Mouse (Mus musculus): ENCODE results near the gene Wnk4. TPM values are rescaled to one million over a fixed set of nuclear protein-coding genes. Genes with fewer than 3 reads are reported as not detected.
A peak's percentile ranks its signal among the peaks of the same experiment; 100 is the strongest.
"Not testable (repeated sequence)": the region's sequence is repeated elsewhere in the genome, so short reads cannot be mapped to it uniquely, and the experiment has no call there.

The Wnk4 gene
- polyA plus RNA-seq, 1 experiment from 2014 or later: 7.6 TPM

DNA sequence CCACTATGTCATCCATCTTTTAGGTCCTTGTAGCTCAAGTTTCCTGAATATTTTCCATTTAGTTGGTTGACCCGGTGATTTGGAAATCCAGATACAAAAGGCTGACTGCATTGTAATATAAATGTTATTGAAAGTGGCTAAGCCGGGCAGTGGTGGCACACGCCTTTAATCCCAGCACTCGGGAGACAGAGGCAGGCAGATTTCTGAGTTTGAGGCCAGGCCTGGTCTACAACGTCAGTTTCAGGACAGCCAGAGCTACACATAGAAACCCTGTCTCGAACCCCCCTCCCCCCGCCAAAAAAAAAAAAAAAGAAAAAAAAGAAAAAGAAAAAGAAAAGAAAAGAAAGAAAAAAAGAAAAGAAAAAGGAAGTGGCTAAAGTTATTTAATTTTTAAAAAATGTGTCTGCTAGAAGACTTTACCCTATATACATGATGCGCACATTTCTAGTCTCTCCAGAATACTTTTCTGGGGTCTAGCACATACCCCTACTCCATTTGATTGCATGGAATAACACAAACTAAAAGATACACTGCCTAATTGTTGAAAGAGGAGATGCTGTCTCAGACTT lies 54.8 kb downstream of the Wnk4 start:
- no peak for DNase-seq (ENCODE audit: low spot score)
- Histone ChIP-seq H3K27me3 (ENCODE audit: control insufficient read depth, insufficient read depth, low read length) (no peaks in the 10 kb centered on the region), H3K9ac (ENCODE audit: low read length) (peak overlapping the region; percentile 88), H3K4me1 (replicated peaks; ENCODE audit: control insufficient read depth, insufficient read depth, low read length) (peaks cover 2% of the 10 kb centered on the region; the same call in 1 of the 2 replicates), H3K36me3 (ENCODE audit: control insufficient read depth, insufficient read depth, low read length) (peaks cover 4% of the 10 kb centered on the region; the same call in 1 of the 2 replicates), H3K27ac (ENCODE audit: low read depth, low read length) (no peak overlapping the region; the same call in 1 of the 2 replicates), H3K4me2 (ENCODE audit: low read depth, low read length, severe bottlenecking) (peak overlapping the region; percentile 60), H3K4me3 (ENCODE audit: low read depth, low read length) (peak overlapping the region; percentile 86), H3K9me3 (ENCODE audit: control insufficient read depth, low read length) (no peaks in the 10 kb centered on the region)
- 83% methylated on average over 8 of the region's 8 CpGs for WGBS
- no peak for ATAC-seq (replicated peaks; ENCODE audit: low FRiP score)

DNA sequence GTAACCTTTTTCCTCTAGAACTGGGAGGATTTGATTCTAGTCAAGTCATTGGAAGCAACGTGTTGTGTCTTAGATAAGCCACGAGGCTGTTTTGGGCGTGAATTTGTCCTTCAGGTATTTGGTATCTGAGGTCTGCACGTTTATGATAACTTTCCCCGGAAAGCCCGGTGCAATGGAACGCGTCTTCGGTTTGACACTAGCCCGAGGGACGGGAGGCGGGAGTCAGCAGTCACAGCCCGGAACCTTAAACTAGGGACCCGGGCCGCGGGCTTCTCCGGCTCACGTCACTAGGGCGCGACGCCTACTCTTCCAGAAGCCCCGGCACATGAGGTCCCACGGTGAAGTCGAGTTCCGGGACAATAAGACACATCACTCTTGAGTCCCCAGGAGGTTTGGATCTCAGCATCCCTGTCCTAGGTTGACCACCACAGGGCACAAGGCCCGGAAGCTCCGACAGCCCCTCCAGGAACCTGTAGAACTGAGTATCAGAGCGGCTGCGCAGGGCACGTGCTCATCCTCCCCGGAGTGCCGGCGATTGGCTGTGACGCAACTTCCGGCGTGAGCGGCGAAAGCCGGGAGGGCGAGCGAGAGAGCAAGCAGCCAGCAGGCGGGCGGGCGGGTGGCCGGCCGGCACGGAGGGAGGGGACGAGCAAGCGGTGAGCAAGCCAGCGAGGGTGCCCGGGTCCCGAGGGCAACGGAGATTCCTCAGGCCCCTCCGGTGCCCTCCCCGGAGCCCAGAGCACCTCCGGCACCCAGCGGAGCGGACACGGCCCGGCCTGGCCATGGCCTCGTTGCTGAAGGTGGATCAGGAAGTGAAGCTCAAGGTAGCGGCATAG lies 55.5 kb downstream of the Wnk4 start, which contains the start of gene Psme3:
Psme3 (plus strand) TSS at position 549 of the 836 bp plus-strand sequence.
- peaks cover 2% of the 10 kb centered on the region; the same call in 1 of the 2 replicates for H3K4me1 ChIP-seq (replicated peaks; ENCODE audit: control insufficient read depth, insufficient read depth, low read length)
- H3K27ac ChIP-seq (ENCODE audit: low read depth, low read length): peak within 1 kb of the TSS; percentile 65
- peak within 1 kb of the TSS; percentile 60 for H3K4me2 ChIP-seq (ENCODE audit: low read depth, low read length, severe bottlenecking)
- WGBS: under 1% methylated on average over 62 of the region's 62 CpGs
- no peaks in the 10 kb centered on the region for H3K27me3 ChIP-seq (ENCODE audit: control insufficient read depth, insufficient read depth, low read length)
- no peaks in the 10 kb centered on the region for H3K9me3 ChIP-seq (ENCODE audit: control insufficient read depth, low read length)
- ATAC-seq (replicated peaks; ENCODE audit: low FRiP score): peak; percentile 92
- peak within 1 kb of the TSS; percentile 88 for H3K9ac ChIP-seq (ENCODE audit: low read length)
- H3K36me3 ChIP-seq (ENCODE audit: control insufficient read depth, insufficient read depth, low read length): peaks cover 8% of the 10 kb centered on the region; the same call in 1 of the 2 replicates
- DNase-seq (ENCODE audit: low spot score): peak; percentile 95
- H3K4me3 ChIP-seq (ENCODE audit: low read depth, low read length): peak within 1 kb of the TSS; percentile 86

- Histone ChIP-seq H3K9me3 (ENCODE audit: control insufficient read depth, low read length) (no peaks in the 10 kb centered on the region), H3K4me3 (ENCODE audit: low read depth, low read length) (peak overlapping the region; percentile 86), H3K27ac (ENCODE audit: low read depth, low read length) (no peak overlapping the region; the same call in 1 of the 2 replicates), H3K4me1 (replicated peaks; ENCODE audit: control insufficient read depth, insufficient read depth, low read length) (peaks cover 2% of the 10 kb centered on the region; the same call in 1 of the 2 replicates), H3K9ac (ENCODE audit: low read length) (peak overlapping the region; percentile 88), H3K36me3 (ENCODE audit: control insufficient read depth, insufficient read depth, low read length) (peaks cover 10% of the 10 kb centered on the region; the same call in 1 of the 2 replicates), H3K4me2 (ENCODE audit: low read depth, low read length, severe bottlenecking) (peak overlapping the region; percentile 60), H3K27me3 (ENCODE audit: control insufficient read depth, insufficient read depth, low read length) (no peaks in the 10 kb centered on the region)
- WGBS: 0% methylated on average over 17 of the region's 17 CpGs
- peak; percentile 69 for ATAC-seq (replicated peaks; ENCODE audit: low FRiP score)
- peak; percentile 67 for DNase-seq (ENCODE audit: low spot score)
Observed at GRCm38 (mm10) chr11:101316501-101316917, 56.1 kb downstream of the Wnk4 start.

DNA sequence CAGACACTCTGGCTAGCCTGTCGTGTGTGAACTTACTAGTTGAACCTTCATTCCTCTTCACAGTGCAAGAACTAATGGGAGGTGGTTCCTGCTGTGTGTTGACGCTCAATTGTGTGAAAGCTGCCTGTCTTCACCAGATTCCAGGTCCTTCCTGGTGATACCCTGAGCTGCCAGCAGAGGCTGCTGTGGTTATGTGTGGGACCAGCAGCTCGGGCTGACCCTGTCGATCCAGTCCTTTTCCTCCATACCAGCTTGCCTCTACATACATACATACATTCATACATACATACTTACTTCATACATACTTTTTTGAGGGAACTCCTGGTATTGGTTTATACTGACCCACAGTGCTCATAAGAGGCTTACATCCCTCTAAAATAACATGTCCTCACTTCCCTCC lies 63.2 kb downstream of the Wnk4 start:
- no peaks in the 10 kb centered on the region for H3K27me3 ChIP-seq (ENCODE audit: control insufficient read depth, insufficient read depth, low read length)
- DNase-seq (ENCODE audit: low spot score) (peak; percentile 81), ATAC-seq (replicated peaks; ENCODE audit: low FRiP score) (peak; percentile 27; the same call in 1 of the 2 replicates)
- no peak overlapping the region for H3K9ac ChIP-seq (ENCODE audit: low read length)
- no peak overlapping the region for H3K27ac ChIP-seq (ENCODE audit: low read depth, low read length)
- H3K36me3 ChIP-seq (ENCODE audit: control insufficient read depth, insufficient read depth, low read length): peaks cover 14% of the 10 kb centered on the region; the same call in 1 of the 2 replicates
- H3K9me3 ChIP-seq (ENCODE audit: control insufficient read depth, low read length): no peaks in the 10 kb centered on the region
- no peaks in the 10 kb centered on the region for H3K4me1 ChIP-seq (replicated peaks; ENCODE audit: control insufficient read depth, insufficient read depth, low read length)
- H3K4me2 ChIP-seq (ENCODE audit: low read depth, low read length, severe bottlenecking): no peak overlapping the region
- WGBS: 23% methylated on average over 4 of the region's 4 CpGs
- no peak overlapping the region for H3K4me3 ChIP-seq (ENCODE audit: low read depth, low read length)

DNA sequence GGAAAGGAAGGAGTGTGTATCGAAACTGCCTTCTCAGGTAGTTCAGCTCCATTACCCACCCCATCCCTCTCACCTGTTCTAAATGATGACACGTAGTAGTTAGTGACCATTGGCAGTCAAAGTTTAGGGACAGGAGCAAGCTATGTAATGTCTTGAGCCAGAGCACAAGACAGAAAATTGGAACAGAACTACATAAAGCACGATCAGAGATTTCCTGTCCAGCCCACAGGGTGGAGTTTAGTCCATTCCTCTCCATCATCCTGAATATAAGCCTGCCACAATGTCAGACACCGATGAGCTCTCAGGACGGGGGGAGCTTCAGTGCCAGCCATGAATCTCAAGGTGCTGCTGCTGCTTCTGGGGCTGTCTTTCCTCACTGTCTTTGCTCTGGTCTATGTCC lies 64.4 kb downstream of the Wnk4 start, which contains the start of gene Aoc2:
Aoc2 (plus strand) TSS at position 301 of the 400 bp plus-strand sequence.
- no peak for ATAC-seq (replicated peaks; ENCODE audit: low FRiP score)
- 95% methylated on average over 5 of the region's 5 CpGs for WGBS
- no peak within 1 kb of the TSS for H3K9ac ChIP-seq (ENCODE audit: low read length)
- no peak within 1 kb of the TSS for H3K4me2 ChIP-seq (ENCODE audit: low read depth, low read length, severe bottlenecking)
- peaks cover 9% of the 10 kb centered on the region; the same call in 1 of the 2 replicates for H3K36me3 ChIP-seq (ENCODE audit: control insufficient read depth, insufficient read depth, low read length)
- no peaks in the 10 kb centered on the region for H3K4me1 ChIP-seq (replicated peaks; ENCODE audit: control insufficient read depth, insufficient read depth, low read length)
- no peaks in the 10 kb centered on the region for H3K27me3 ChIP-seq (ENCODE audit: control insufficient read depth, insufficient read depth, low read length)
- no peak for DNase-seq (ENCODE audit: low spot score)
- H3K27ac ChIP-seq (ENCODE audit: low read depth, low read length): no peak within 1 kb of the TSS
- H3K9me3 ChIP-seq (ENCODE audit: control insufficient read depth, low read length): no peaks in the 10 kb centered on the region
- no peak within 1 kb of the TSS for H3K4me3 ChIP-seq (ENCODE audit: low read depth, low read length)

GRCm38 (mm10) chr11:101325201-101325600 lies 64.8 kb downstream of the Wnk4 start:
- 95% methylated on average over 11 of the region's 11 CpGs for WGBS
- H3K4me1 ChIP-seq (replicated peaks; ENCODE audit: control insufficient read depth, insufficient read depth, low read length); H3K27me3 ChIP-seq (ENCODE audit: control insufficient read depth, insufficient read depth, low read length); H3K4me2 ChIP-seq (ENCODE audit: low read depth, low read length, severe bottlenecking); ATAC-seq (replicated peaks; ENCODE audit: low FRiP score); H3K9ac ChIP-seq (ENCODE audit: low read length); H3K4me3 ChIP-seq (ENCODE audit: low read depth, low read length); H3K9me3 ChIP-seq (ENCODE audit: control insufficient read depth, low read length); H3K36me3 ChIP-seq (ENCODE audit: control insufficient read depth, insufficient read depth, low read length); H3K27ac ChIP-seq (ENCODE audit: low read depth, low read length); DNase-seq (ENCODE audit: low spot score): not testable (repeated sequence)

DNA sequence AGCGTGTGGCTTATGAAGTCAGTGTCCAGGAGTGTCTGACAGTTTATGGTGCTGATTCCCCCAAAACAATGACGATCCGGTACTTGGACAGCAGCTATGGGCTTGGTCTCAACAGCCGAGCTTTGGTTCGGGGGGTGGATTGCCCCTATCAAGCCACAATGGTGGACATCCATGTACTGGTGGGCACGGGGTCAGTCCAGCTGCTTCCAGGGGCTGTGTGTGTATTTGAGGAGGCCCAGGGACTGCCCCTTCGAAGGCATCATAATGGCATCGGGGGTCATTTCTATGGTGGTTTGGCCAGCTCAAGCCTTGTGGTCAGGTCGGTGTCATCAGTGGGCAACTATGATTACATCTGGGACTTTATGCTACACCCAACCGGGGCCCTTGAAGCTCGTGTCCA lies 65.8 kb downstream of the Wnk4 start:
- no peaks in the 10 kb centered on the region for H3K4me1 ChIP-seq (replicated peaks; ENCODE audit: control insufficient read depth, insufficient read depth, low read length)
- WGBS: 91% methylated on average over 11 of the region's 11 CpGs
- H3K9ac ChIP-seq (ENCODE audit: low read length): no peak overlapping the region
- peaks cover 3% of the 10 kb centered on the region; the same call in 1 of the 2 replicates for H3K36me3 ChIP-seq (ENCODE audit: control insufficient read depth, insufficient read depth, low read length)
- H3K4me2 ChIP-seq (ENCODE audit: low read depth, low read length, severe bottlenecking): no peak overlapping the region
- H3K9me3 ChIP-seq (ENCODE audit: control insufficient read depth, low read length): no peaks in the 10 kb centered on the region
- H3K4me3 ChIP-seq (ENCODE audit: low read depth, low read length): no peak overlapping the region
- ATAC-seq (replicated peaks; ENCODE audit: low FRiP score) (no peak), DNase-seq (ENCODE audit: low spot score) (no peak)
- no peak overlapping the region for H3K27ac ChIP-seq (ENCODE audit: low read depth, low read length)
- H3K27me3 ChIP-seq (ENCODE audit: control insufficient read depth, insufficient read depth, low read length): no peaks in the 10 kb centered on the region

Measured in forebrain, embryonic 11.5 days (tissue).